Mouse (Mus musculus) MEL (cell line): ENCODE measurements around the gene Olfr810. TPM values are rescaled to one million over a fixed set of nuclear protein-coding genes. Genes with fewer than 3 reads are reported as not detected.

ENCODE experiments used
- DNase-seq: peaks from one replicate; pipeline ENCODE4 v3.0.0; 2011; ENCODE audit warnings: low read depth, low spot score
- H3K27ac ChIP-seq: 2 replicates; pipeline ENCODE4 v1.5.1; 2012; ENCODE audit warnings: low read depth, mild to moderate bottlenecking, control low read depth, low read length, moderate library complexity; ENCODE audit not compliant: control insufficient read depth
- H3K27me3 ChIP-seq, 2 experiments: fragments of 150-350 bp in 1 of 2; sonication (generic) in 1 of 2; 2 replicates each; pipeline ENCODE4 v1.6.1; 2012; ENCODE audit warnings: low read length in 2 of 2, mild to moderate bottlenecking in 2 of 2, improper control_type of control experiment in 1 of 2, moderate library complexity in 1 of 2; ENCODE audit not compliant: insufficient read depth in 2 of 2, control insufficient read depth in 1 of 2
- H3K36me3 ChIP-seq, 2 experiments: 2 replicates each; pipeline ENCODE4 v1.6.1; 2012 to 2014; ENCODE audit warnings: low read length in 2 of 2, improper control_type of control experiment in 1 of 2, inconsistent platforms in 1 of 2, mild to moderate bottlenecking in 1 of 2; ENCODE audit not compliant: insufficient read depth in 2 of 2, control insufficient read depth in 1 of 2
- H3K4me1 ChIP-seq, 2 experiments: fragments of 150-350 bp in 1 of 2; sonication (generic) in 1 of 2; 2 replicates each; pipeline ENCODE4 v1.6.1; 2012; ENCODE audit warnings: low read length in 2 of 2, improper control_type of control experiment in 1 of 2, mild to moderate bottlenecking in 1 of 2; ENCODE audit not compliant: insufficient read depth in 2 of 2, control insufficient read depth in 1 of 2
- H3K4me3 ChIP-seq, 2 experiments: fragments of 150-350 bp in 1 of 2; sonication (generic) in 1 of 2; 2 replicates each; pipeline ENCODE4 v1.5.1; 2012; ENCODE audit warnings: low read depth in 2 of 2, low read length in 2 of 2, mild to moderate bottlenecking in 2 of 2, moderate library complexity in 2 of 2, control low read depth in 1 of 2, improper control_type of control experiment in 1 of 2; ENCODE audit not compliant: control insufficient read depth in 1 of 2, insufficient read depth in 1 of 2
- H3K79me2 ChIP-seq: 2 replicates; pipeline ENCODE4 v1.6.1; 2012; ENCODE audit warnings: mild to moderate bottlenecking, low read length, moderate library complexity; ENCODE audit not compliant: control insufficient read depth, poor library complexity, insufficient read depth
- H3K9ac ChIP-seq: 2 replicates; pipeline ENCODE4 v1.6.1; 2012; ENCODE audit warnings: low read depth, mild to moderate bottlenecking, control low read depth, low read length, moderate library complexity; ENCODE audit not compliant: control insufficient read depth, poor library complexity, severe bottlenecking
- H3K9me3 ChIP-seq: fragments of 150-350 bp; sonication (generic); replicated peaks from 2 replicates; pipeline ENCODE4 v1.6.1; 2012; ENCODE audit warnings: mild to moderate bottlenecking, low read length, improper control_type of control experiment, moderate library complexity; ENCODE audit not compliant: insufficient read depth
- BHLHE40 ChIP-seq: IDR thresholded peaks from 2 replicates; pipeline ENCODE4 v1.6.1; 2012; ENCODE audit warnings: low read depth, mild to moderate bottlenecking, inconsistent platforms, low read length, improper control_type of control experiment, borderline replicate concordance
- CHD2 ChIP-seq: IDR thresholded peaks from 2 replicates; pipeline ENCODE4 v1.6.1; 2011; ENCODE audit warnings: low read length, improper control_type of control experiment
- CTCF ChIP-seq, 3 experiments: IDR thresholded peaks in 2 of 3; conservative IDR thresholded peaks in 1 of 3; 2 replicates each; pipeline ENCODE4 v1.5.1; 2011 to 2012; ENCODE audit warnings: low read length in 3 of 3, low read depth in 2 of 3, mild to moderate bottlenecking in 2 of 3, improper control_type of control experiment in 1 of 3, inconsistent platforms in 1 of 3, mixed read lengths in 1 of 3, moderate library complexity in 1 of 3; ENCODE audit not compliant: control insufficient read depth in 1 of 3, insufficient read depth in 1 of 3, poor library complexity in 1 of 3, severe bottlenecking in 1 of 3
- ELF1 ChIP-seq: IDR thresholded peaks from 2 replicates; pipeline ENCODE4 v1.6.1; 2014; ENCODE audit warnings: low read depth, mild to moderate bottlenecking, inconsistent platforms, low read length, improper control_type of control experiment, moderate library complexity
- EP300 ChIP-seq, 2 experiments: IDR thresholded peaks; 2 replicates each; pipeline ENCODE4 v1.6.1; 2011; ENCODE audit warnings: improper control_type of control experiment in 2 of 2, low read length in 2 of 2, low read depth in 1 of 2, mild to moderate bottlenecking in 1 of 2
- ETS1 ChIP-seq: IDR thresholded peaks from 2 replicates; pipeline ENCODE4 v1.6.1; 2012; ENCODE audit warnings: low read depth, mild to moderate bottlenecking, inconsistent platforms, low read length, improper control_type of control experiment, moderate library complexity
- GABPA ChIP-seq: IDR thresholded peaks from 2 replicates; pipeline ENCODE4 v1.6.1; 2012; ENCODE audit warnings: low read depth, mild to moderate bottlenecking, inconsistent platforms, low read length, improper control_type of control experiment, moderate library complexity
- GATA1 ChIP-seq: IDR thresholded peaks from 2 replicates; pipeline ENCODE4 v1.6.1; 2011; ENCODE audit warnings: low read depth, low read length, improper control_type of control experiment
- MAZ ChIP-seq: IDR thresholded peaks from 2 replicates; pipeline ENCODE4 v1.6.1; 2012; ENCODE audit warnings: low read depth, mild to moderate bottlenecking, inconsistent platforms, low read length, improper control_type of control experiment
- MEF2A ChIP-seq: IDR thresholded peaks from 2 replicates; pipeline ENCODE4 v1.6.1; 2014; ENCODE audit warnings: low read depth, mild to moderate bottlenecking, inconsistent platforms, low read length, improper control_type of control experiment; ENCODE audit not compliant: poor library complexity, insufficient replicate concordance, severe bottlenecking; ENCODE audit errors: extremely low read depth
- MXI1 ChIP-seq: IDR thresholded peaks from 2 replicates; pipeline ENCODE4 v1.6.1; 2011; ENCODE audit warnings: mild to moderate bottlenecking, low read depth, low read length, improper control_type of control experiment
- MYB ChIP-seq: IDR thresholded peaks from 2 replicates; pipeline ENCODE4 v1.6.1; 2011; ENCODE audit warnings: mild to moderate bottlenecking, low read depth, low read length, improper control_type of control experiment
- MYC ChIP-seq: IDR thresholded peaks from 2 replicates; pipeline ENCODE4 v1.6.1; 2011; ENCODE audit warnings: low read depth, mild to moderate bottlenecking, low read length, improper control_type of control experiment, moderate library complexity
- NELFE ChIP-seq: IDR thresholded peaks from 2 replicates; pipeline ENCODE4 v1.6.1; 2011; ENCODE audit warnings: low read depth, low read length, improper control_type of control experiment
- NRF1 ChIP-seq: IDR thresholded peaks from 2 replicates; pipeline ENCODE4 v1.6.1; 2014; ENCODE audit warnings: low read depth, mild to moderate bottlenecking, inconsistent platforms, low read length, improper control_type of control experiment, moderate library complexity; ENCODE audit not compliant: poor library complexity, insufficient read depth, severe bottlenecking
- POLR2A ChIP-seq, 2 experiments: IDR thresholded peaks; 2 replicates each; pipeline ENCODE4 v1.6.1; 2011 to 2012; ENCODE audit warnings: low read length in 2 of 2, mild to moderate bottlenecking in 2 of 2, control low read depth in 1 of 2, improper control_type of control experiment in 1 of 2, low read depth in 1 of 2, moderate library complexity in 1 of 2; ENCODE audit not compliant: control insufficient read depth in 1 of 2, insufficient read depth in 1 of 2, poor library complexity in 1 of 2
- POLR2AphosphoS2 ChIP-seq: IDR thresholded peaks from 2 replicates; pipeline ENCODE4 v1.6.1; 2011; ENCODE audit warnings: low read length, improper control_type of control experiment
- RAD21 ChIP-seq: IDR thresholded peaks from 2 replicates; pipeline ENCODE4 v1.6.1; 2011; ENCODE audit warnings: mild to moderate bottlenecking, low read depth, low read length, improper control_type of control experiment
- RCOR1 ChIP-seq: IDR thresholded peaks from 2 replicates; pipeline ENCODE4 v1.6.1; 2012; ENCODE audit warnings: low read depth, mild to moderate bottlenecking, inconsistent platforms, low read length, improper control_type of control experiment
- SMC3 ChIP-seq: IDR thresholded peaks from 2 replicates; pipeline ENCODE4 v1.6.1; 2011; ENCODE audit warnings: low read depth, low read length, improper control_type of control experiment
- TAL1 ChIP-seq: IDR thresholded peaks from 2 replicates; pipeline ENCODE4 v1.6.1; 2012; ENCODE audit warnings: mild to moderate bottlenecking, inconsistent platforms, low read length, moderate library complexity, mixed read lengths
- TBP ChIP-seq: IDR thresholded peaks from 2 replicates; pipeline ENCODE4 v1.8.0; 2011; ENCODE audit warnings: low read depth, low read length, improper control_type of control experiment
- TCF12 ChIP-seq: IDR thresholded peaks from 2 replicates; pipeline ENCODE4 v1.6.1; 2014; ENCODE audit warnings: low read depth, mild to moderate bottlenecking, inconsistent platforms, low read length, improper control_type of control experiment, moderate library complexity
- UBTF ChIP-seq: IDR thresholded peaks from 2 replicates; pipeline ENCODE4 v1.6.1; 2012; ENCODE audit warnings: low read depth, mild to moderate bottlenecking, inconsistent platforms, low read length, improper control_type of control experiment, moderate library complexity, borderline replicate concordance; ENCODE audit not compliant: insufficient read depth
- USF1 ChIP-seq: IDR thresholded peaks from 2 replicates; pipeline ENCODE4 v1.6.1; 2014; ENCODE audit warnings: low read depth, mild to moderate bottlenecking, inconsistent platforms, low read length, improper control_type of control experiment, moderate library complexity
- USF2 ChIP-seq, 2 experiments: IDR thresholded peaks; 2 replicates each; pipeline ENCODE4 v1.6.1; 2011 to 2012; ENCODE audit warnings: improper control_type of control experiment in 2 of 2, low read length in 2 of 2, borderline replicate concordance in 1 of 2, inconsistent platforms in 1 of 2, low read depth in 1 of 2, mild to moderate bottlenecking in 1 of 2; ENCODE audit not compliant: insufficient read depth in 1 of 2
- ZC3H11A ChIP-seq: IDR thresholded peaks from 2 replicates; pipeline ENCODE4 v1.6.1; 2012; ENCODE audit warnings: low read depth, mild to moderate bottlenecking, inconsistent platforms, low read length, improper control_type of control experiment
- polyA plus RNA-seq, 2 experiments: library from polyadenylated mRNA; stranded (reverse) in 1 of 2; unstranded in 1 of 2; fragments of >175 nt in 1 of 2; fragments of >200 nt in 1 of 2; gene quantifications; 2 replicates each; pipeline versions ENCODE4 v1.2.1 to v1.2.4; 2012; ENCODE audit warnings: low replicate concordance in 2 of 2, low read depth in 1 of 2; ENCODE audit not compliant: insufficient read length in 2 of 2, insufficient read depth in 1 of 2, missing spikeins in 1 of 2
- total RNA-seq: library from RNA; depleted of rRNA; stranded (reverse); fragments of 300-350 nt; gene quantifications from 2 replicates; pipeline ENCODE4 v1.2.3, GENCODE M21; 2012

Gene Olfr810
- total and polyA plus RNA-seq, 3 experiments, result not detected

DNA sequence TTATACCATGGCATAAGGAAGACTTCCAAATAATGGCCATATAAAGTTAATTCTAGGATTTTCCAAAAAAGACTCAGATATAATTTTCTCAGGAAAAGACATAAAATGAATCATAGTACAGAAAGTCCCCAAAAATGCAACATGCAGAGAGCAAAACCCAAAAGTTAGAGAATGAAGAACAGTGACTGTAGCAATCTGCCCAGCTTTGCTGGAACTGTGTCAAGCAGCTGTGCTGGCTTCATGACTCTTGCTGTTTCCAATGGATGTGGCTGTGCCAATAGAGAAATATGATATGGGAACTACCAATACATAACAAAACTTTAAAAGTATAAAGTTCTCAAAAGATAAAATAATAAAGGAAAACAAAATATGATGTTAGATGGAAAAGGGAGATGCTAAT lies 16.6 kb downstream of the Olfr810 start:
- DNase-seq, result no peak
- Histone ChIP-seq H3K9me3 (no peaks in the 10 kb centered on the region), H3K4me1 (no peaks in the 10 kb centered on the region), H3K27ac (no peak overlapping the region), H3K36me3 (no peaks in the 10 kb centered on the region), H3K9ac (no peak overlapping the region), H3K27me3 (no peaks in the 10 kb centered on the region), H3K4me3 (no peak overlapping the region), H3K79me2 (no peaks in the 10 kb centered on the region)
- no peak for TF ChIP-seq CHD2
- TF ChIP-seq POLR2AphosphoS2, result no peak
- TF ChIP-seq ETS1, result no peak
- TF ChIP-seq RAD21, result no peak
- TF ChIP-seq CTCF (IDR thresholded peaks at IDR 0.05 in 2 of 3, conservative IDR thresholded peaks at IDR 0.05 in 1 of 3; ENCODE audit: control insufficient read depth in 1 of 3, insufficient read depth in 1 of 3, low read depth in 2 of 3, low read length in 3 of 3, poor library complexity in 1 of 3, severe bottlenecking in 1 of 3), result no peak
- TF ChIP-seq TAL1, result no peak
- no peak for TF ChIP-seq MYB
- TF ChIP-seq POLR2A (IDR thresholded peaks at IDR 0.05; ENCODE audit: control insufficient read depth in 1 of 2, insufficient read depth in 1 of 2, low read depth in 1 of 2, low read length in 2 of 2, poor library complexity in 1 of 2), result no peak
- no peak for TF ChIP-seq NELFE
- TF ChIP-seq NRF1, result no peak
- no peak for TF ChIP-seq MXI1
- TF ChIP-seq TCF12, result no peak
- TF ChIP-seq GATA1, result no peak
- no peak for TF ChIP-seq ELF1
- TF ChIP-seq BHLHE40, result no peak
- TF ChIP-seq RCOR1, result no peak
- no peak for TF ChIP-seq SMC3

DNA sequence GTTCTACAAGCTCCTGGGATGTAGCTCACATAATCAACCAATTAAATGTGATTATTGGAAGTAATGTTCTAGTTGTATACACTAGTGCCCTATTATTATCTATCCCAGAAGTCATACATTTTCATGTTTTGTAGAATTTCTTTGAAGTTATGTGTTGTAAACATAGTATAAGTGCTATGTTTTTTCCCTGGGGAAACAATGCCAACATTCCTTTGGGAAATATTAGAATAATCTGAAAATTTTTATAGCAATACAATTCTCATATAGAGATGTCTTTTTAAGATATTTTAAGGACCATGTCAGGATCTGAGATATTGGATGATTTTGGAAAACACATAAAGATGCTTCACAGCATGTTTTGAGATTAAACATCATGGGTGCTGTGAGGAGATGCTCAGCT lies 20.4 kb downstream of the Olfr810 start, which contains the start of gene Olfr809:
Olfr809 (plus strand) TSS at position 301 of the 400 bp plus-strand sequence.
- Histone ChIP-seq H3K27me3 (no peaks in the 10 kb centered on the region), H3K4me1 (no peaks in the 10 kb centered on the region), H3K79me2 (no peaks in the 10 kb centered on the region), H3K9ac (no peak within 1 kb of the TSS), H3K27ac (no peak within 1 kb of the TSS), H3K4me3 (no peak within 1 kb of the TSS), H3K36me3 (no peaks in the 10 kb centered on the region), H3K9me3 (no peaks in the 10 kb centered on the region)
- TF ChIP-seq MAZ (no peak), GABPA (no peak), MYC (no peak), USF1 (no peak), MEF2A (no peak), USF2 (IDR thresholded peaks at IDR 0.05; ENCODE audit: borderline replicate concordance in 1 of 2, insufficient read depth in 1 of 2, low read depth in 1 of 2, low read length in 2 of 2) (no peak), EP300 (IDR thresholded peaks at IDR 0.05; ENCODE audit: low read depth in 1 of 2, low read length in 2 of 2) (no peak), NELFE (no peak), CTCF (IDR thresholded peaks at IDR 0.05 in 2 of 3, conservative IDR thresholded peaks at IDR 0.05 in 1 of 3; ENCODE audit: control insufficient read depth in 1 of 3, insufficient read depth in 1 of 3, low read depth in 2 of 3, low read length in 3 of 3, poor library complexity in 1 of 3, severe bottlenecking in 1 of 3) (no peak), RCOR1 (no peak), ZC3H11A (no peak), SMC3 (no peak), TCF12 (no peak), UBTF (no peak), CHD2 (no peak), TBP (no peak)
- DNase-seq, result no peak
